Mouse (Mus musculus) WW6 (cell line): Measurements from ENCODE around the gene Tepsin.

Experiments used
- DNase-seq: peaks from one replicate; pipeline ENCODE4 v3.0.0-alpha.2; 2013; ENCODE audit warnings: low read depth, low spot score

The Tepsin gene

DNA sequence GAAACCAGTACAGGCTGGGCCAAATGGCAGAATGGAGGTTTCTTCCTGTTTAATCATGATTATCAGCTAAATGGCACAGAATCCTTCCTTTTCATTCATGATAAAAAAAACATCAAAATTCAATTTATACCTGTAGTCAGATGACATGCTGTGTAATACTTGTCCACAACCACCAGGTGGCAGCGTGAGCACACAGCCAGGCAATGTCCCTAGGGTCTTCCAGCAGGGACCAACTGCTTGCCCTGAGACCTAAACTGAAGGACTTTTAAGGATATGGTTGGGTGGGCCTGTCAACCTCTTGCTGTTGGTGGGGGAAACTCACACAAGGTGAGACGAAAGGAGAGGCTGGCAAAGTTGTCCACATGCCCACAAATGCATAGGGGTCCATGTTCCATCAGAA, 12.5 kb upstream of the Tepsin start:
- no peak for DNase-seq

GRCm38 (mm10) chr11:120110554-120110953, 12.0 kb upstream of the Tepsin start:
- no peak for DNase-seq

GRCm38 (mm10) chr11:120109558-120110210, 11.2 kb upstream of the Tepsin start:
- DNase-seq, result no peak

- DNase-seq, result no peak
Observed at GRCm38 (mm10) chr11:120107796-120108195, 9.3 kb upstream of the Tepsin start.

GRCm38 (mm10) chr11:120107026-120107425, 8.5 kb upstream of the Tepsin start:
- DNase-seq, result no peak

DNA sequence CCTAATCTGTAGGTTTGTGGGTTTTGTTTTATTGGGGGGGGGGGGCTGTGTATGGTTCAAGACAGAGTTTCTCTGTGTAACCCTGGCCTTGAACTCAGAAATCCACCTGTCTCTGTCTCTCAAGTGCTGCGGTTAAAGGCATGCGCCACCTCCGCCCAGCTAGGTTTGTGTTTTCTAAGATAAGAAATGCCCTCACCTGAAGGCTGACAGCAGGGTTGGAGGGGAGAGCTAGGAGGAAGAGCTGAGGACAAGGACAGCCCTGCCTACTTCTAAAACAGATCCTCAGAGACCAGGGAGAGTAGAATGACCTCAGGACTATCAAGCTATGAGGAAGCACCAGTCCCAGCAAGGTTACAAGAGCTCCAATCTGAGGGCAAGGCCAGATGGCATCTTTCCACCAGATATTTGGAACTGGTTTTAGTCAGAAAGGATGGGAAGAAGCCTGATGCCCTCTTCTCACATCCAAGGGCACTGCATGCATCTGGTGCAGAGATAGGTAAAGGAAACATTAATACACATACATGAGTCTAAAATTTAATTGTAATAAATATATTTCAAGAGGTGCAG, 5.0 kb upstream of the Tepsin start:
- DNase-seq, result no peak

- DNase-seq, result peak; percentile 86
Observed at GRCm38 (mm10) chr11:120101036-120101435, 2.5 kb upstream of the Tepsin start.

- DNase-seq, result no peak
Observed at GRCm38 (mm10) chr11:120092817-120093591, 5.5 kb downstream of the Tepsin start.

DNA sequence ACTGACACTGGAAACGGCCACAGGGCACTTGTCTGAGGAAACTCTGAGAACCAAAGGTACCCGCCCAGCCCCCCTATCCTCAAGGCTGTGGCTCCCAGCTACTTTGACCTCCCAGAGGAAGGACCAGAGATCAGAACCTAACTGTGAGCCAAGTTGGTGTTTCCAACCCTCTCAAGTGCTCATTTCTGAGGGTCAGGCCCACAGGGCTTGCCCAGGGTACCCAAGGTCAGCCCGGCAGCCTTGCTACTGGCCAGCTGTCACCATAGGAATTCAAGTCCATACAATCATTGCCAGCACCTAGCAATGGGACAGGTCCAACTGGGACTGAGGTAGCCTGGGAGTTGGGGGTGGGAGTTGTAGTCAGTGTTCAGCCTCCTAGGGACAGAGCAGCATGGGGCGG, 7.9 kb downstream of the Tepsin start:
- no peak for DNase-seq

GRCm38 (mm10) chr11:120086702-120087152, 11.8 kb downstream of the Tepsin start, which contains the start of gene Cep131:
TSS of gene Cep131 (minus strand) at chr11:120086827.
- DNase-seq, result peak; percentile 95

- no peak for DNase-seq
Observed at GRCm38 (mm10) chr11:120085891-120086627, 12.5 kb downstream of the Tepsin start.

DNA sequence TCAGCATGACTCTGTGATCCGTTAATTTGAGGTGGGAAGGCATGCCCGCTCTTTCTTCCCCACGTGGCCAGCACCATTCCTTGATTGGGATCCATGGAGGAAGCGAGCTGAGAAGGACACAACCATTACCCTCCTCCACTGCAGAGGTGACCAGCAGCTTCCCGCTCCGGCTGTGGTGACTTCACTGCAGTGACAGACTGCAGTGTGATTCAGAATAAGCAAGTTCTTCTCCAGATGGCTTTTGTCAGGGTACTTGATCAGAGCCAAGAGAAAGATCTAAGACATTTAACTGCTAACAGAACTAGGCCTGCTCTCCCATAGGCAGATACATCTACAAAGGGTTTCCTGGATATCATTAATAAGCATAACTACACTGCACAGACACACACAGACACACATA, 18.2 kb downstream of the Tepsin start:
- no peak for DNase-seq

- no peak for DNase-seq
Observed at GRCm38 (mm10) chr11:120076191-120076590, 22.3 kb downstream of the Tepsin start.

- DNase-seq, result no peak
Observed at GRCm38 (mm10) chr11:120072986-120073647, 25.4 kb downstream of the Tepsin start.

- no peak for DNase-seq
Observed at GRCm38 (mm10) chr11:120071731-120072320, 26.7 kb downstream of the Tepsin start.

DNA sequence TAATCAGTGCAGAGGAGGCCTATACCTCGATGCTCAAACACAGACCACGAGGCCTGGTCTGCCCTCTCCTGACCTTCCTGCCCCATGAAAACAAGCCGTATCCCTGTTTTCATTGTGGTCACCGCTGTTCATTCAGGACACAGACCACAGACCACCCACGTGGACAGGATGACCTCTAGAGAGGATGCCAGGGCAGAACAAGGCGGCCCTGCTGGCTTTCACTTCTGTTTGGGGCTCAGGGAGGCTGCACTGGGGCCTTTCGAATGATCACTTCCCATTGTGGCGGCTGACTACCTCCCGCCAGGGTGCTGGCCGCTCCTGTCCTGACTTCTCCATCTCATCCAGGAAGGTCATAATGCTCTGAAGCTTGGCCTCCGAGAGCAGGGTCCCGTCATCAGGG, 27.5 kb downstream of the Tepsin start:
- DNase-seq, result no peak

- DNase-seq, result no peak
Observed at GRCm38 (mm10) chr11:120070286-120070930, 28.1 kb downstream of the Tepsin start.

GRCm38 (mm10) chr11:120069261-120069660, 29.3 kb downstream of the Tepsin start:
- DNase-seq, result no peak

GRCm38 (mm10) chr11:120067834-120068233, 30.7 kb downstream of the Tepsin start:
- DNase-seq, result peak; percentile 57

DNA sequence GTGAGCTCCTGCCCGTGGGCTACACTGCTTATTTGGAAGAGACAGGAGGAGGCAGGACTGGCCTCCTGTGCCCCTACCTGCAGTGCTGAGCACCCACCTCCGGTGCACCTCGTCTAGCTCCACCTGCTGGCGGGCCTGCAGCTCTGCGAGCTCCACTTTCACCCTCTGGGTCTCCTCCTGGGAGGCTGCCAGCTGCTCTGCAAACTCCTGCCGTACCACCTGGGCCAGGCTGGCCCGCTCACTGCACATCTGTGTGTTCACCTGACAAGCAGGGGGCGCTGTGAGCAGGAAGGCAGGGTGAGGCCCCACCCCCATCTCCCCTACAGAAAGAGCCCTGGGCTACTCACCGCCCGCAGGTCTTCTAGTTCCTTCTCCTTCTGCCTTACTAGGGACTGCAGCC, 33.2 kb downstream of the Tepsin start:
- DNase-seq, result peak; percentile 95

GRCm38 (mm10) chr11:120064668-120065040, 33.9 kb downstream of the Tepsin start:
- DNase-seq, result no peak
